Mouse (Mus musculus): ENCODE measurements at regions not wholly inside any gene's neighbourhood (a gene's known extent, or its start where the extent isn't known, plus 50 kb on each side); places are given as distances from the start of the nearest gene placed in this dataset.
A peak's percentile ranks its signal among the peaks of the same experiment; 100 is the strongest.

GRCm38 (mm10) chr4:105460689-105461005 is 303.5 kb downstream of the Plpp3 start:
- no peak for DNase-seq

- no peak for DNase-seq
Observed at GRCm38 (mm10) chr4:105467811-105468210, 310.7 kb downstream of the Plpp3 start.

GRCm38 (mm10) chr4:105469300-105469821 is 312.2 kb downstream of the Plpp3 start:
- DNase-seq = no peak

- no peak for DNase-seq
Observed at GRCm38 (mm10) chr4:105474765-105475560, 314.7 kb upstream of the Gm12728 start.

DNA sequence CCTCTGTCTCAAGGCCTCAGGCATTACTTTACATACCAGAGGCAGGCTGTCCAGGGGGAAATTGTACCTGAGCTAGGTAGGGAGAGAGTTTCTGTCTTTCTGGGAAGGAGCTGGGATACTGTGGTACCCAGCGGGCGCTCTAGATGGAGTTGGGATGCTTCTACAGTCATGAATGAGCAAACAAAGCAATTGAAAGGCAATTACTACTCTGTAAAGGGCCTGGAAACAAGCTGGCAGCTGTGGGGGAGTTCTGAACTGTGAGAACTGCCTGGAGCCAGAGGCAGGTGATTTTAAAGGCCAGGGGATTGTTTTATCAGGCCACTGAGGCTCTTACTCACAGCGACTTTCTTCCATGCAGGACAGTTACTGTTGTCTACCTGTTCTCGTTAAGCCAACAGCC is 313.3 kb upstream of the Gm12728 start:
- no peak for DNase-seq

DNA sequence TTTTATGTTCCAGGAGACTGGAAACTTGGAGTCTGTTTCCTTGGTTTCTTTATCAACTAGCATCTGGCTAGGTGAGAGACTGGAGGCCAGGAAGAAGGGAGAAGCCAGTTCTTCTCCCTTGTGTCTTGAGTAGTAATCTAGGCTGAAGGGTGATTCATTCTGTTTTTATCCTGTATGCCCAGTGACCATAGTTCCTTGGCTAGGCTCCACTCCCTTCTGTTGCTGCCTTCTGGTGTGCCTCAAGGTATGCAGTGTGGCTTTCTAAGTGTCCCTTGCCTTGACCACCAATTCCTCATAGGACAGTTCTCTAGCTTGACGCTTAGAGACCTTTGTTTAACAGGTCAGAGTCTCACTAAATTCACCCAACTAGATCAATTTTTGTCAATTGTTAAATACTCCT is 303.3 kb upstream of the Gm12728 start:
- no peak for DNase-seq

DNA sequence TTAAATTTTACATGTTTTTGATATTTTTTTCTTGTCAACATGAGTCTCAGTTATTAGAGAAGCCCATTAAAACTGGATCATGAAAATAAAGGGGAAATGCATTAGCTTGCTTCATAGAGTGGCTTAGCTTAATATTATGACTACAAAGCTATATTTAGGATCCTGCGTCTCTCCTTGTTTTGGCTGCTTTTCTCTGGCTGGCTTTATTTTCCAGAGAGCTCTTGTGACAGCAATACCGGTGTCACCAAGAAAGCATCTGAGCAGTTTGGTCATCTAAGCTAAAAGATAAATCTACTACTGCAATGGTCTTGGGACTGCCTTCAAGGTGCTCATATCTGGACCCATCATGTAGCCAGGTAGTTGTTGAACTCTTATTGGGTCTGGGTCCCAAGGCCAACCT is 293.5 kb upstream of the Gm12728 start:
- no peak for DNase-seq

DNA sequence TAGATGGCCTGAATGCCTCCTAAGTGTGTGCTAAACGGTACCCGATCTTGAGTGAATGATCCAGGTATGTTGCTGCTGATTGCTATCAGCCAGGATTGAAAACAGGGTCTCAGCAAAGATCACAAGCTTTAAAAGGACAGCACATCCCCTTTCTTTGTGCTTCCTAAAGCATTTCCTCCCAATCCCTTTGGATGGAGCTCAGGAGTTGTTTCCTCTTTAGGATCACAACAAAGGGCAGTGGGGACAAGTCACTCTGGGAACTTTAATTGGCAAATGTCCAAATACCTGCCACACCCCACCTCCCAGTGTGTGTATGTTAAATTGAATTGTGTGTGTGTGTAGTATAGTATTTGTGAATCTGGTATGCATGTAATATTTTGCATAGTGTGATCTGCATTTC is 283.5 kb upstream of the Gm12728 start:
- DNase-seq = peak in 1 of 2 experiments; percentile 12

DNA sequence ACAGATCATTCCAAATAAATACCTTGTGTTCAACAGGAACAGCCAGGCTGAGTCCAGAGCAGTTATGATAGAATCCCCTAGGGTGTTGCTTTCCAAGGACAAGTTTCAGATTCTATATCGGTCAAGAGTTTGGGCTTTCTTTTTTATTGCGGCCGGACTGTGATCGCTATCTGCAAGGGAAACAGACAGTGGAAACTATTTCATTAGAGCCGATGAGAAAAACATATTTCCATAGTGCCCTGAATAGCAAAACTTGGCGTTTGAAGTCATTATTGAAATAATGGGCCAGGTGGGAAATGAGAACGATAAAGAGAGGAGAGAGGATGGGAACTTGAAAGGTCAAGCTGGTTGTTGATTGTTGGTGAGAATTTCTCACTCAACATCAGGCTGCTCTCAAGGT is 282.4 kb upstream of the Gm12728 start:
- no peak for DNase-seq

DNA sequence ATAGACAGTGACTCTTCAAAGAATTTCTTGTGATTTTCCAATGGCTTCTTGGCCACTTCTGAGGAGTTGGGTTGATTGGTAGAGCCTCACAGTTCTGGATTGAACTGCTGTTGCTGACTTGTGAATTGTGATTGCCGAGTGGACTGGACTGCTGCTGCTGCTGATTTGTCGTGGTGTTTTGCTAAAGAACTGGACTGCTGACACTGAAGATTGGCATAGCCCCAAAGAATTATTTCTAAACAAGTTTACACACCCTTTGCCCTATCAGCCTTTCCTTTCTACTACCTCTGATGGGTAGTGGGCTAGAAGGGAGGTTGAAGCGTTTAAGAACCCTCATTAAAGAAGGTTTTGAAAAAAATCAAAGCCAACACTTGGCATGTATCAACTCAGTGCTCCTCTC is 280.6 kb upstream of the Gm12728 start:
- DNase-seq = no peak

- DNase-seq = no peak
Observed at GRCm38 (mm10) chr4:105510406-105510805, 279.3 kb upstream of the Gm12728 start.

- no peak for DNase-seq
Observed at GRCm38 (mm10) chr4:105525135-105525534, 264.5 kb upstream of the Gm12728 start.

- no peak for DNase-seq
Observed at GRCm38 (mm10) chr4:105526755-105527154, 262.9 kb upstream of the Gm12728 start.

- DNase-seq = no peak
Observed at GRCm38 (mm10) chr4:105527316-105527715, 262.4 kb upstream of the Gm12728 start.

GRCm38 (mm10) chr4:105531651-105532425 is 257.8 kb upstream of the Gm12728 start:
- no peak for DNase-seq

- DNase-seq = peak; percentile 4 to 25
Observed at GRCm38 (mm10) chr4:105535451-105535850, 254.2 kb upstream of the Gm12728 start.

DNA sequence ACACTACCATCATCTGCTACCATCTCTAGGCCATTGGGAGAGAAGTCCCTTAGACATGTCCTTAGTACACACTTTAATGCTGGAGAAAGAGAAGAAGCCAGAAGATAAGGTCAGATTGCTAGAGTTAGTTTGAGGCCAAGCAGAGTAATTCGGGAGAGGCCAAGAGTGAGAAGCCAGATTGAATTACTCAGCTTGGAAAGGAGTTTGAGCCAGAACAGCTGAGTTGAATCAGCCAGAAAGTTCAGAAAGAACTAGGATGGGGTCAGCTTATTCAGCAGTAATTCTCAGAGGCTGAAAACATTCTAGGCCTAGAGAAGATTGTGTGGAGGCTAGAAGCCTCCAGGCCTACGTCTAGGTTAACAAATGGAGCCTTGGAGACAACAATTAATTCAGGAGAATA is 244.2 kb upstream of the Gm12728 start:
- no peak for DNase-seq

DNA sequence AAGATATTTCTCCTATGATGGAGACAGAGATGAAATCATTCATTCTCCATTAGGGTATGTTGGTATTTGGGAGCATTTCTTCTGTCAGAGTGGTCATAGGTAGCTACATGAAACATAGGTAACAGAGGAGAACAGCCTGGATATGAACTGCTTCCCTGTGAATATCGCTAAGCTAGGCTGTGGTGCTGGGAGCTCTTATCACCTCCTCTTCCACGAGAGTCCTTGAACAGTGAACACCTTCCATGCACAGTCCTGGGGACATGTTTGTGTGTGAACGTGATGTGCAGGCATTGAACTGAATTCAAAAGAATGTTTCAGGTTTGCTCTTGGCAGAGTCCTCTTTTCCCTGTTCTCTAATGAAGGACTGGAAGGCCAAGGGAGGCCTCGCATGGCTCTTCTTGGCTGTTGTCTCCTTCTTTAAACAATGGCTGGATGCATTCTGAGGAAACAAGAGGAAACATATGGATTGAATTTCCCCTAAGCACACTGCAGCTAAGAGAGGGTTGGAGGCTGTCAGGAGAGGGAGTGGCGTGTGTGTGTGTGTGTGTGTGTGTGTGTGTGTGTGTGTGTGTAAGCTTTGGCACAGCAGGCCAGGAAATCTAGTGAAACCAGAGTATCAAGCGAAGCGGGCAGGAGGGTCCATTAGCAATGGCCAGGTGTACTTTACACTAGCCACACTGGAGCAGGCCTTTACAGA is 239.8 kb upstream of the Gm12728 start:
- DNase-seq = no peak

GRCm38 (mm10) chr4:105551966-105552685 is 237.5 kb upstream of the Gm12728 start:
- no peak for DNase-seq

- no peak for DNase-seq
Observed at GRCm38 (mm10) chr4:105554994-105555393, 234.7 kb upstream of the Gm12728 start.

GRCm38 (mm10) chr4:105555941-105556340 is 233.7 kb upstream of the Gm12728 start:
- DNase-seq = no peak

DNA sequence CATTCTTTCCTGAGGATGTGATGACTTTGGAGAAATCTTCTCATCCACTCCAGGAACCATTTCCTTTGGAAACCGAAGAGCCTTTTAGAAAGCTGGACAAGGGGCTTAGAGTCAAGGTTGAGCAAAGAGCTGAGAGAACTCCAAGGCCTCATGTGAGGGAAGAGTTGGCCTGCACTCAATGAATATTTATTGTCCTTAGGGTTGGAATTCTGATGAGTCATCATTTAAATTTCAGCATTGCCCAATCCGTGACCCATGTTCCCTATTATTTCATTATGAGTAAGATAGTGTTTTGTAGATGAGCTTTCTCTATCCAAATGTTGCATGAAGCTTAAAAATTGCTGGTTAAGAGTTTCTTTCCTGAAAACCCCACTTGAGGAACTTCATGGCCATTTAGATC is 232.3 kb upstream of the Gm12728 start:
- peak; percentile 21 to 40 for DNase-seq

Measured in adrenal gland, postnatal 36 days (tissue).